Mouse (Mus musculus): ENCODE data around the gene Gsto2.

The Gsto2 gene

GRCm38 (mm10) chr19:47929043-47929442, 63.7 kb downstream of the Gsto2 start:
- DNase-seq, result no peak

- DNase-seq, result no peak
Measured at GRCm38 (mm10) chr19:47931982-47932638, 66.8 kb downstream of the Gsto2 start.

- no peak for DNase-seq
Measured at GRCm38 (mm10) chr19:47934146-47934545, 68.8 kb downstream of the Gsto2 start.

GRCm38 (mm10) chr19:47934636-47935238, 69.4 kb downstream of the Gsto2 start:
- DNase-seq, result no peak

- no peak for DNase-seq
Measured at GRCm38 (mm10) chr19:47935530-47935929, 70.2 kb downstream of the Gsto2 start.

Measured in cerebellum, adult 11-12 months (tissue).